Mouse (Mus musculus) intestine, postnatal 0 days (tissue): ENCODE data around the gene Ccl24. TPM values are rescaled to one million over a fixed set of nuclear protein-coding genes. Genes with fewer than 3 reads are reported as not detected.

Experiments used
- ATAC-seq: fragments of 200-750 bp; cut with Nextera tagmentation; 2 replicates; pipeline ENCODE4 v1.8.0; 2017; ENCODE audit warnings: mild to moderate bottlenecking, moderate TSS enrichment, moderate library complexity
- H3K27ac ChIP-seq: fragments of 300-500 bp; sonication (generic); 2 replicates; pipeline ENCODE4 v1.5.1; 2014; ENCODE audit warnings: mild to moderate bottlenecking, low read depth, low read length, moderate library complexity
- H3K27me3 ChIP-seq: fragments of 300-500 bp; sonication (generic); replicated peaks from 2 replicates; pipeline ENCODE4 v1.6.1; 2014; ENCODE audit warnings: low read length, mixed read lengths; ENCODE audit not compliant: control insufficient read depth, insufficient read depth
- H3K36me3 ChIP-seq: fragments of 300-500 bp; sonication (generic); 2 replicates; pipeline ENCODE4 v1.6.1; 2014; ENCODE audit warnings: mild to moderate bottlenecking, moderate library complexity; ENCODE audit not compliant: control insufficient read depth, insufficient read depth
- H3K4me1 ChIP-seq: fragments of 300-500 bp; sonication (generic); replicated peaks from 2 replicates; pipeline ENCODE4 v1.6.1; 2014; ENCODE audit warnings: antibody characterized with exemption, low read length, mixed read lengths; ENCODE audit not compliant: control insufficient read depth, insufficient read depth
- H3K4me2 ChIP-seq: fragments of 300-500 bp; sonication (generic); replicated peaks from 2 replicates; pipeline ENCODE4 v1.6.1; 2014; ENCODE audit warnings: low read depth, mild to moderate bottlenecking, moderate library complexity
- H3K4me3 ChIP-seq: fragments of 300-500 bp; sonication (generic); 2 replicates; pipeline ENCODE4 v1.5.1; 2014; ENCODE audit warnings: low read depth, low read length
- H3K9ac ChIP-seq: fragments of 300-500 bp; sonication (generic); 2 replicates; pipeline ENCODE4 v1.6.1; 2014; ENCODE audit warnings: mild to moderate bottlenecking, low read depth, low read length
- H3K9me3 ChIP-seq: fragments of 300-500 bp; sonication (generic); 2 replicates; pipeline ENCODE4 v1.6.1; 2016; ENCODE audit warnings: mixed run types; ENCODE audit not compliant: control insufficient read depth
- CTCF ChIP-seq: sonication (generic); IDR thresholded peaks from 2 replicates; pipeline ENCODE4 v1.5.1; 2016; ENCODE audit warnings: low read depth, mild to moderate bottlenecking, control low read depth, antibody characterized with exemption, moderate library complexity
- whole genome bisulfite sequencing: fragments of 180-500 bp; shearing (Covaris S2); extraction: QIAGEN DNeasy Blood & Tissue Kit; methylation state at CpG from one replicate; pipeline ENCODE4 v1.1.7; 2014; 5-methylcytosine and 5-hydroxymethylcytosine counted together
- polyA plus RNA-seq: library from polyadenylated mRNA; unstranded; fragments of >200 nt; fragmentation: Nextera tagmentation; extraction: Ambion mirVana; gene quantifications from 2 replicates; pipeline ENCODE4 v1.2.1, GENCODE M21; 2015

Ccl24 gene
- polyA plus RNA-seq, 1 experiment from 2014 or later = 52.0 TPM

DNA sequence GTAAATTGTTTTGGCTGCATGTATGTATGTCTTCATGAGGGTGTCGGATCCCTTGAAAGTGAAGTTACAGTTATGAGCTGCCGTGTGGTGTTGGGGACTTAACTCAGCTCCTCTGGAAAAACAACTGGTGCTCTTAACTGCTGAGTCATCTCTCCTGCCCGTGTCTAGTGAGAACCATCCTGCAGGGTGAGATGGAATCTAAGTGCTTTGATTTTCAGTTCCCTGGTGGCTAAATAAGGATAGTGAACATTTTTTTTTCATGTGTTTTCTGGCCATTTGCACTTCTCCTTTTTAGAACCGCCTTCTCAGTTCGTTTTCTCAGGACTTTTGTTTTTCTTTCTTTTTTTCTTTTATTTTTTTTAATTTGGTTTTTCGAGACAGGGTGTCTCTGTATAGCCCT is 4.2 kb downstream of the Ccl24 start:
- H3K27ac ChIP-seq = no peak overlapping the region
- H3K36me3 ChIP-seq = no peaks in the 10 kb centered on the region
- no peak for TF ChIP-seq CTCF
- no peak for ATAC-seq
- no peak overlapping the region for H3K4me3 ChIP-seq
- H3K9ac ChIP-seq = no peak overlapping the region
- WGBS = 69% methylated on average over 6 of the region's 6 CpGs
- no peaks in the 10 kb centered on the region for H3K4me1 ChIP-seq
- no peak overlapping the region for H3K4me2 ChIP-seq
- no peaks in the 10 kb centered on the region for H3K9me3 ChIP-seq
- H3K27me3 ChIP-seq = no peaks in the 10 kb centered on the region

DNA sequence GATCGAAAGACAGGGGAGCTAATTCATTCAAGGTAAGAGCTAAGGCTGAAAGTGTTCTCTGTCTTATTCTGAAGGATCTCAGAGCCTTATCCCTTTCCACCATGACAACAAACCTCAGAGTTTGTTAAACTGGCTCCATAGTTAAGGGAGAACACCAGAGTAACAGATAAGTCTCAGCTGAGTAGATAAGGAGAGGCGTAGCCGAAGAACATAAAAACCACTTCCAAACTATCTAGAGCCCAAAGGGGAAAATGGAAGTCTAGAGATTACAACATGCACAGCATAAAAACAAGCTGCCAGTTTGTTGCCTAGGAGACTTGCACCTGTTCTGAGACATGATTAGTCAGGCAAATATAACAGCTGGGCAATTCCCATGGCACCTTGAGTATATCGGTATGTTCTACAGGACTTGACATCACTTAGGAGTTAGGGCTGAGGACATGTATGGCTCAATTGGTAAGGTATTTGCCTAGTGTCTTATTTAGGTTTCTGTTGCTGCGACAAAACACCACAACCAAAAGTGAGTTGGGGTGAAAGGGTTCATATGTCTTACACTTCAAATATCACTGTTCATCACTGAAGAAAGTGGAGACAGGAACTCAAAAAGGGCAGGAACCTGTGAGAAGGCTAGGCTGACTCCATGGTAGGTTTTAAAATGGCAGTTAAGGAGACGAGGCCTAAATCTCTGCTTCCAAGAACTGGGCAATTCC is 5.1 kb downstream of the Ccl24 start:
- Histone ChIP-seq H3K4me1 (no peaks in the 10 kb centered on the region), H3K36me3 (no peaks in the 10 kb centered on the region), H3K9me3 (no peaks in the 10 kb centered on the region), H3K4me2 (no peak overlapping the region), H3K9ac (no peak overlapping the region), H3K27ac (no peak overlapping the region), H3K27me3 (no peaks in the 10 kb centered on the region), H3K4me3 (no peak overlapping the region)
- no peak for ATAC-seq
- WGBS = 73% methylated on average over 6 of the region's 6 CpGs
- TF ChIP-seq CTCF = no peak

DNA sequence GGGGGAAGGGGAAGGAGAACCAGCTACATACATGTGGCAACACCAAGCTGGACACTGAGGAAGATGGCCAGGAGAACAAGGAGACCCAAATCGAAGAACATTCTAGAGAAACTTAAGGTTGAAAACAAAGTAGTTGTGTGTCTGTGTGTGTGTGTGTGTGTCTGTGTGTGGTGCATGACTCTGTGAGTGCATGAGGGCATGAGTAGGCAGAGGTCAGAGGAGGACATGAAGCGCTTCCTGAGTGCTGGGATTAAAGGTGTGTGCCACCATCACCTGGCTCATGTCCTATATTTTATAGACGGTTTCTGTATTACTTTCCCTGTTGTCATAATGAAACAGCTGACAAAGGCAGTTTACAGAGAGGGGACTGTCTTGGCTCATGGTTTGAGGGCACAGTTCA is 9.4 kb downstream of the Ccl24 start, which contains the start of gene Ccl26:
TSS of gene Ccl26 (minus strand) at position 101 of the 400 bp plus-strand sequence.
- H3K9me3 ChIP-seq = no peaks in the 10 kb centered on the region
- WGBS = 78% methylated on average over 3 of the region's 3 CpGs
- no peak within 1 kb of the TSS for H3K9ac ChIP-seq
- peak within 1 kb of the TSS; percentile 15 for H3K27ac ChIP-seq
- H3K4me2 ChIP-seq = no peak within 1 kb of the TSS
- no peaks in the 10 kb centered on the region for H3K36me3 ChIP-seq
- H3K4me1 ChIP-seq = no peaks in the 10 kb centered on the region
- no peak for TF ChIP-seq CTCF
- ATAC-seq = peak; percentile 88; the same call in 1 of the 2 replicates
- H3K4me3 ChIP-seq = no peak within 1 kb of the TSS
- H3K27me3 ChIP-seq = no peaks in the 10 kb centered on the region

GRCm38 (mm10) chr5:135557671-135558070 is 15.2 kb downstream of the Ccl24 start:
- 72% methylated on average over 3 of the region's 3 CpGs for WGBS

DNA sequence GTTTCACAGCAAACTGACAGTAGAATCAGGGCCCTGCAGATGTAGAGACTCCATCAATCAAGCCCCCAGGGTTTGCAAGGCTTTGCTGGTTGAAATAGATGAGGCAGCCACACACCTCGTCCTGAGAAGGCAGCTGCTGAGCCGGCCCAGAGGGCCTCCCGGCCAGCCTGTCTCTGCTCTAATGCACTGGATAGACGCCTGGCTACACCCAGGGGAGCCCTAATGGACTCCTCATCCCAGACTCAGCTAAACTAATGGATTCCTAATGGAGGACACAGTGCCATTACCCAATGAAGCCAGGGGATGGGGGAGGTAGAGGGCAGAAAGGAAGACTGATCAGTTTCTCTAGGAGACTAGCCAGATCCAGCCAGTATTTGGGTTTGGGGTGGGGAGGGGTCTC is 15.8 kb downstream of the Ccl24 start:
- no peak for TF ChIP-seq CTCF
- 40% methylated on average over 4 of the region's 4 CpGs for WGBS
- Histone ChIP-seq H3K27ac (no peak overlapping the region), H3K4me1 (no peaks in the 10 kb centered on the region), H3K4me3 (no peak overlapping the region), H3K4me2 (no peak overlapping the region), H3K9me3 (no peaks in the 10 kb centered on the region), H3K27me3 (no peaks in the 10 kb centered on the region), H3K36me3 (no peaks in the 10 kb centered on the region), H3K9ac (no peak overlapping the region)
- ATAC-seq = no peak

More at GRCm38 (mm10) chr5:135557671-135558070, 15.2 kb downstream of the Ccl24 start:
- no peak overlapping the region for H3K4me2 ChIP-seq
- no peak for TF ChIP-seq CTCF
- no peaks in the 10 kb centered on the region for H3K27me3 ChIP-seq
- no peaks in the 10 kb centered on the region for H3K36me3 ChIP-seq
- H3K4me1 ChIP-seq = no peaks in the 10 kb centered on the region
- H3K9me3 ChIP-seq = no peaks in the 10 kb centered on the region
- no peak overlapping the region for H3K9ac ChIP-seq
- ATAC-seq = no peak
- H3K27ac ChIP-seq = no peak overlapping the region
- H3K4me3 ChIP-seq = no peak overlapping the region

DNA sequence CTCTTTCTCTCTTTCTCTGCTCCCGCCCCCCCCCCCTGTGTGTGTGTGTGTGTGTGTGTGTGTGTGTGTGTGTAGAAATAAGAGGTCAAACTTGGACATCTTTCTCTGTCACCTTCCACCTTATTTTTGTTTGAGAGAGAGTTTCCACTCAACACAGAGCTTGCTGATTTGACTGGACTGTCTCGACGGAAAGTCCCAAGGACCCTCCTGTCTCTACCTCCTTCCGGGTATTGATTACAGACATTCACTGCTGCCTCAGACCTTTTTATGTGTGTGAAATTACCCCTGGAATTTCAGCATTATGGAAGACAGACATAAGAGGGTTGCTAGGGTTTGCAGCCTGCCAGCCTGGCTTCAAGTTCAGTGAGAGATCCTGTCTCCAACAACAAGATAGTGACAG is 16.6 kb downstream of the Ccl24 start:
- ATAC-seq = no peak
- H3K27me3 ChIP-seq = no peaks in the 10 kb centered on the region
- no peak overlapping the region for H3K9ac ChIP-seq
- H3K4me3 ChIP-seq = no peak overlapping the region
- H3K9me3 ChIP-seq = no peaks in the 10 kb centered on the region
- TF ChIP-seq CTCF = no peak
- WGBS = 69% methylated on average over 3 of the region's 4 CpGs
- H3K27ac ChIP-seq = no peak overlapping the region
- H3K36me3 ChIP-seq = no peaks in the 10 kb centered on the region
- H3K4me1 ChIP-seq = no peaks in the 10 kb centered on the region
- H3K4me2 ChIP-seq = no peak overlapping the region

- WGBS = 68% methylated on average over 3 of the region's 3 CpGs
- no peaks in the 10 kb centered on the region for H3K27me3 ChIP-seq
- H3K36me3 ChIP-seq = no peaks in the 10 kb centered on the region
- no peak overlapping the region for H3K4me2 ChIP-seq
- no peak overlapping the region for H3K9ac ChIP-seq
- no peak for TF ChIP-seq CTCF
- H3K27ac ChIP-seq = no peak overlapping the region
- H3K9me3 ChIP-seq = no peaks in the 10 kb centered on the region
- no peaks in the 10 kb centered on the region for H3K4me1 ChIP-seq
- ATAC-seq = no peak
- H3K4me3 ChIP-seq = no peak overlapping the region
Observed at GRCm38 (mm10) chr5:135551591-135551990, 21.3 kb downstream of the Ccl24 start.
